Mouse (Mus musculus): ENCODE results near the gene Gli3. TPM values are rescaled to one million over a fixed set of nuclear protein-coding genes. Genes with fewer than 3 reads are reported as not detected.

Gene Gli3
- total and polyA plus RNA-seq, 2 experiments = 0.15 to 0.37 TPM

- TF ChIP-seq POLR2A (IDR thresholded peaks at IDR 0.05; ENCODE audit: extremely low read depth, insufficient read depth, low read length) (no peak), CTCF (IDR thresholded peaks at IDR 0.05; ENCODE audit: low read depth, low read length) (no peak)
- H3K27me3 ChIP-seq (ENCODE audit: control insufficient read depth, insufficient read depth, low read length) = no peaks in the 10 kb centered on the region; the same call in 1 of the 2 replicates
- H3K79me2 ChIP-seq (ENCODE audit: control insufficient read depth, insufficient read depth, low read length) = no peaks in the 10 kb centered on the region
- H3K36me3 ChIP-seq (ENCODE audit: control insufficient read depth, insufficient read depth, low read length) = no peaks in the 10 kb centered on the region
- no peak overlapping the region for H3K4me3 ChIP-seq (ENCODE audit: insufficient read depth, low read depth, low read length)
- H3K9ac ChIP-seq (ENCODE audit: low read depth, low read length) = no peak overlapping the region
- DNase-seq (ENCODE audit: extremely low read depth, low read depth, low spot score) = no peak
- H3K27ac ChIP-seq (replicated peaks; ENCODE audit: insufficient read depth, low read depth, low read length) = no peak overlapping the region
- H3K4me1 ChIP-seq (ENCODE audit: control insufficient read depth, insufficient read depth, low read length) = no peaks in the 10 kb centered on the region
- WGBS = 81% methylated on average over 10 of the region's 10 CpGs
These were observed 199.3 kb downstream of the Gli3 start for GRCm38 (mm10) chr13:15662375-15662774.

GRCm38 (mm10) chr13:15664580-15665201 lies 201.7 kb downstream of the Gli3 start:
- H3K9ac ChIP-seq (ENCODE audit: low read depth, low read length) = no peak overlapping the region
- no peak for TF ChIP-seq POLR2A (IDR thresholded peaks at IDR 0.05; ENCODE audit: extremely low read depth, insufficient read depth, low read length)
- no peak for TF ChIP-seq CTCF (IDR thresholded peaks at IDR 0.05; ENCODE audit: low read depth, low read length)
- no peaks in the 10 kb centered on the region for H3K79me2 ChIP-seq (ENCODE audit: control insufficient read depth, insufficient read depth, low read length)
- DNase-seq (ENCODE audit: extremely low read depth, low read depth, low spot score) = no peak
- H3K4me3 ChIP-seq (ENCODE audit: insufficient read depth, low read depth, low read length) = no peak overlapping the region
- no peaks in the 10 kb centered on the region; the same call in 1 of the 2 replicates for H3K27me3 ChIP-seq (ENCODE audit: control insufficient read depth, insufficient read depth, low read length)
- no peaks in the 10 kb centered on the region for H3K4me1 ChIP-seq (ENCODE audit: control insufficient read depth, insufficient read depth, low read length)
- H3K36me3 ChIP-seq (ENCODE audit: control insufficient read depth, insufficient read depth, low read length) = no peaks in the 10 kb centered on the region
- 69% methylated on average over 7 of the region's 7 CpGs for WGBS
- H3K27ac ChIP-seq (replicated peaks; ENCODE audit: insufficient read depth, low read depth, low read length) = no peak overlapping the region

- no peaks in the 10 kb centered on the region; the same call in 1 of the 2 replicates for H3K27me3 ChIP-seq (ENCODE audit: control insufficient read depth, insufficient read depth, low read length)
- DNase-seq (ENCODE audit: extremely low read depth, low read depth, low spot score) = no peak
- no peak for TF ChIP-seq POLR2A (IDR thresholded peaks at IDR 0.05; ENCODE audit: extremely low read depth, insufficient read depth, low read length)
- TF ChIP-seq CTCF (IDR thresholded peaks at IDR 0.05; ENCODE audit: low read depth, low read length) = no peak
- H3K36me3 ChIP-seq (ENCODE audit: control insufficient read depth, insufficient read depth, low read length) = no peaks in the 10 kb centered on the region
- WGBS = 86% methylated on average over 8 of the region's 8 CpGs
- H3K9ac ChIP-seq (ENCODE audit: low read depth, low read length) = no peak overlapping the region
- no peak overlapping the region for H3K4me3 ChIP-seq (ENCODE audit: insufficient read depth, low read depth, low read length)
- H3K4me1 ChIP-seq (ENCODE audit: control insufficient read depth, insufficient read depth, low read length) = no peaks in the 10 kb centered on the region
- no peaks in the 10 kb centered on the region for H3K79me2 ChIP-seq (ENCODE audit: control insufficient read depth, insufficient read depth, low read length)
- no peak overlapping the region for H3K27ac ChIP-seq (replicated peaks; ENCODE audit: insufficient read depth, low read depth, low read length)
These were observed 202.5 kb downstream of the Gli3 start for GRCm38 (mm10) chr13:15665514-15665913.

DNA sequence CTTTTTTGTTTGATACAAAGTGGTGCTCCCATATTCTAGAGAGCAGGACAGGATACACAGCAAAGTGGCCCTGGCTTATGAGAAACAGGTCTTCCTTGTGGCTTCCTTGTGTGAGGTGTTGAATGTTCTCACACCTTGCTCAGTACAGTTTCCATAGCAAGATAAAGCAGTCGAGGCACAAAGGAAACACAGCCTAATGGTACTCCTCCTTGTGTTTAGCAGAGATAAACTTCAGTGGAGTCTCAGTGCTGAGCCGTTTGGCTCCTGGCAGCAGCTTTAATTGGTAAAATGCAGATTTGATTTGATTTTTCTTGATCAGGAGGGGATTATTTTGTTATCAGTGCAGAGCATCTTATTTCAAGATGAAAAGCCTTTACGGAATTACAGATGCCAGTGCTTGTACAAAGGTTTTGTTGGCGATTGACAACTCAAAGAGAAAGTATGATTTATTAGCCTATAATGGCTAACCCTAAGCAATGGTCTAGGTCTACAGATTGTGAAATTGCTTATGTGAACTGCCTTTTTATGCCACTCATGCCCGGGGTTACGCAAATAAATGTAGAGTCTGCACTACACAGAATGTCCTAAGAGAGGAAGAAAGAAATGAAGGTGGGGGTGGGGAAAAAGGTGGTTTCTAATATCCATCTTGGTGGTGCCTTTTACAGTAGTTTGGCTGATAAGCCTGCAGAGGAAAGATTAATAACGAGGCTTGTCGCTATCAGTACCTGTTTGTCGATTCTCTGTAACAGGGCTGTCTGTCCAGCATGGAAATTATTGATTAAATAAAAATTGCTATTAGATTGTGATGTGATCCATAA lies 207.3 kb downstream of the Gli3 start:
- DNase-seq (ENCODE audit: extremely low read depth, low read depth, low spot score) = no peak
- Histone ChIP-seq H3K9ac (ENCODE audit: low read depth, low read length) (no peak overlapping the region), H3K79me2 (ENCODE audit: control insufficient read depth, insufficient read depth, low read length) (no peaks in the 10 kb centered on the region), H3K36me3 (ENCODE audit: control insufficient read depth, insufficient read depth, low read length) (no peaks in the 10 kb centered on the region), H3K4me3 (ENCODE audit: insufficient read depth, low read depth, low read length) (no peak overlapping the region), H3K27ac (replicated peaks; ENCODE audit: insufficient read depth, low read depth, low read length) (no peak overlapping the region), H3K27me3 (ENCODE audit: control insufficient read depth, insufficient read depth, low read length) (no peaks in the 10 kb centered on the region), H3K4me1 (ENCODE audit: control insufficient read depth, insufficient read depth, low read length) (no peaks in the 10 kb centered on the region)
- WGBS = 76% methylated on average over 9 of the region's 9 CpGs
- TF ChIP-seq POLR2A (IDR thresholded peaks at IDR 0.05; ENCODE audit: extremely low read depth, insufficient read depth, low read length) = no peak
- TF ChIP-seq CTCF (IDR thresholded peaks at IDR 0.05; ENCODE audit: low read depth, low read length) = no peak

DNA sequence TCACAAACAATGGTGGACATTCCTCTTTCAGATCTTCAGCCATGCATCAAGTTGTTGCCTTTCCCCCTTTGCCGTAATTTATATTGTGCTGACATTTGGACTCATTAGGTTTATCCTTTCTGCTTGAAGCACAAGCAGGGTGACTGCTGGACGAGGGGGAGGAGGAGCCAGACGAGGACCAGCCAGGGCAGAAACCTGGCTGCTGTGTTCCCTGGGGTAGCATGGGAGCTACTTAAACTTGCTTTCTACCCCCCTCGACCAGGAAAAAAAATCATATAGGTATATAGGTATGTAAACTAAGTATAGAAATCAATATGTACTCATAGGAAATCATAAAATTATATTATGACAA lies 207.9 kb downstream of the Gli3 start:
- no peak overlapping the region for H3K4me3 ChIP-seq (ENCODE audit: insufficient read depth, low read depth, low read length)
- H3K36me3 ChIP-seq (ENCODE audit: control insufficient read depth, insufficient read depth, low read length) = no peaks in the 10 kb centered on the region
- no peaks in the 10 kb centered on the region for H3K27me3 ChIP-seq (ENCODE audit: control insufficient read depth, insufficient read depth, low read length)
- TF ChIP-seq POLR2A (IDR thresholded peaks at IDR 0.05; ENCODE audit: extremely low read depth, insufficient read depth, low read length) = no peak
- whole genome bisulfite sequencing = 67% methylated on average over 4 of the region's 4 CpGs
- no peak overlapping the region for H3K27ac ChIP-seq (replicated peaks; ENCODE audit: insufficient read depth, low read depth, low read length)
- H3K79me2 ChIP-seq (ENCODE audit: control insufficient read depth, insufficient read depth, low read length) = no peaks in the 10 kb centered on the region
- no peak for DNase-seq (ENCODE audit: extremely low read depth, low read depth, low spot score)
- no peaks in the 10 kb centered on the region for H3K4me1 ChIP-seq (ENCODE audit: control insufficient read depth, insufficient read depth, low read length)
- no peak overlapping the region for H3K9ac ChIP-seq (ENCODE audit: low read depth, low read length)

GRCm38 (mm10) chr13:15675480-15675879 lies 212.4 kb downstream of the Gli3 start:
- no peak for TF ChIP-seq CTCF (IDR thresholded peaks at IDR 0.05; ENCODE audit: low read depth, low read length)
- no peak for TF ChIP-seq POLR2A (IDR thresholded peaks at IDR 0.05; ENCODE audit: extremely low read depth, insufficient read depth, low read length)
- Histone ChIP-seq H3K4me1 (ENCODE audit: control insufficient read depth, insufficient read depth, low read length) (no peaks in the 10 kb centered on the region), H3K27ac (replicated peaks; ENCODE audit: insufficient read depth, low read depth, low read length) (no peak overlapping the region), H3K79me2 (ENCODE audit: control insufficient read depth, insufficient read depth, low read length) (no peaks in the 10 kb centered on the region), H3K9ac (ENCODE audit: low read depth, low read length) (no peak overlapping the region), H3K36me3 (ENCODE audit: control insufficient read depth, insufficient read depth, low read length) (no peaks in the 10 kb centered on the region), H3K27me3 (ENCODE audit: control insufficient read depth, insufficient read depth, low read length) (no peaks in the 10 kb centered on the region), H3K4me3 (ENCODE audit: insufficient read depth, low read depth, low read length) (no peak overlapping the region)
- DNase-seq (ENCODE audit: extremely low read depth, low read depth, low spot score) = no peak
